In the genomic region with DNA sequence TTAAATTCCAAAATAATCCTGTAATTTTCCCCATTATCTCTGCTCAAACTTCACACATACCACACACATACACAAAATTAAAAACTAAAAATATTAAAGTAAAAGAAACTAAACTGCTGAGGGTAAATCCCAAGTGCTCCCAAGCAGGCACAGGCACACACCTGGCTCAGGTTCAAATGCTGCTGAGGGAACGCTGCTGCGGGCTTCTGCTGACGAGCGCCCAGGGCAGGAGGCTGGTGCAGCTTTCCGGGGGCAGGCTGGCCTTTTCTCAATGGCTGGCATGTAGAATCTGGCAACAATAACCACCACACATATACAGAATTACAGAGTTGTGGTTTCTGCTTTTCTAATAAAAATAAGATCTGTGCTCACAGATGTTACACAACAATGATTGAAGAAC, we compare ENCODE assay signal across 26 mouse cellular contexts. TPM values are rescaled to one million over a fixed set of nuclear protein-coding genes. Genes with fewer than 3 reads are reported as not detected.
A peak's percentile ranks its signal among the peaks of the same experiment; 100 is the strongest.
DNase-seq lines count a peak whose midpoint lies in the region; ATAC-seq lines count a peak whose summit lies in the region.
"Had no signal": no experiment of that assay in that cellular context is flagged by ENCODE, and none has a peak within 500 bp of the region (broad histone marks: within the 10 kb centered on the region; RNA-seq: fewer than 3 reads in every experiment).

No protein-coding gene starts in this region.

- 58% methylated on average over 5 of the region's 5 CpGs for WGBS in embryonic facial prominence, embryonic 15.5 days
- WGBS in embryonic facial prominence, embryonic 10.5 days, result 94% methylated on average over 5 of the region's 5 CpGs

- peaks cover 47% of the 10 kb centered on the region for H3K36me3 ChIP-seq in embryonic facial prominence, embryonic 15.5 days
- H3K36me3 ChIP-seq in embryonic facial prominence, embryonic 10.5 days (replicated peaks), result peaks cover 53% of the 10 kb centered on the region

- peak; percentile 29 for DNase-seq in adrenal gland, postnatal 10 days
- DNase-seq in adrenal gland, postnatal 4 days (ENCODE audit: low spot score in 2 of 2), result no peak
- DNase-seq in cerebellum, postnatal 10 days, result peak; percentile 42 to 60
- no peak for DNase-seq in cerebellum, postnatal 4 days (ENCODE audit: low spot score in 2 of 2)
- DNase-seq in embryonic facial prominence, embryonic 10.5 days (ENCODE audit: low spot score), result no peak
- DNase-seq in brain, adult 2 months (ENCODE audit: low read depth, low spot score), result peak; percentile 47
- DNase-seq: adrenal gland, adult 8-10 months; adrenal gland, postnatal 36 days; gastrocnemius, postnatal 10 days; heart, adult 18-20 months; heart, postnatal 10 days; heart, postnatal 4 days; kidney, adult 18-20 months; kidney, adult 9 months had no signal

- ATAC-seq in embryonic facial prominence, embryonic 15.5 days (ENCODE audit: insufficient number of reproducible peaks, low FRiP score, low TSS enrichment, low read depth), result no peak
- ATAC-seq: activated CD4-positive, CD25-positive, alpha-beta regulatory T cell, adult 4 months; forebrain, embryonic 15.5 days; hindbrain, postnatal 0 days; inflammation-experienced regulatory T-cells, adult 6 months; intestine, embryonic 16.5 days had no signal

- H3K27ac ChIP-seq in embryonic facial prominence, embryonic 15.5 days (replicated peaks), result 0 out of 2 replicates have a peak overlapping the region, but pooled peaks have one; percentile 34
- H3K27ac ChIP-seq in embryonic facial prominence, embryonic 10.5 days (replicated peaks), result no peak overlapping the region
- H3K27ac ChIP-seq: embryonic facial prominence, embryonic 12.5 days; forebrain, embryonic 12.5 days; forebrain, embryonic 15.5 days; heart, embryonic 15.5 days; hindbrain, embryonic 14.5 days; hindbrain, postnatal 0 days had no signal

- H3K9me3 ChIP-seq in embryonic facial prominence, embryonic 15.5 days (replicated peaks), result no peaks in the 10 kb centered on the region
- no peaks in the 10 kb centered on the region for H3K9me3 ChIP-seq in embryonic facial prominence, embryonic 10.5 days
- H3K9me3 ChIP-seq: embryonic facial prominence, embryonic 12.5 days; forebrain, embryonic 12.5 days; forebrain, embryonic 15.5 days; heart, embryonic 12.5 days; heart, embryonic 15.5 days had no signal

- no peak overlapping the region for H3K4me2 ChIP-seq in embryonic facial prominence, embryonic 15.5 days (replicated peaks)
- H3K4me2 ChIP-seq: embryonic facial prominence, embryonic 12.5 days; forebrain, embryonic 12.5 days; forebrain, embryonic 15.5 days; heart, embryonic 12.5 days; heart, embryonic 15.5 days; hindbrain, embryonic 14.5 days had no signal

- H3K27me3 ChIP-seq in embryonic facial prominence, embryonic 15.5 days, result no peaks in the 10 kb centered on the region
- H3K27me3 ChIP-seq in embryonic facial prominence, embryonic 10.5 days (replicated peaks; ENCODE audit: low read depth, poor library complexity, severe bottlenecking), result no peaks in the 10 kb centered on the region
- H3K27me3 ChIP-seq: embryonic facial prominence, embryonic 12.5 days; forebrain, embryonic 12.5 days; forebrain, embryonic 15.5 days; heart, embryonic 12.5 days; heart, embryonic 15.5 days had no signal

- H3K4me3 ChIP-seq in embryonic facial prominence, embryonic 15.5 days (replicated peaks), result no peak overlapping the region
- no peak overlapping the region for H3K4me3 ChIP-seq in embryonic facial prominence, embryonic 10.5 days
- H3K4me3 ChIP-seq: embryonic facial prominence, embryonic 12.5 days; erythroblast, embryonic 14.5 days; forebrain, embryonic 12.5 days; forebrain, embryonic 15.5 days; heart, embryonic 12.5 days; heart, embryonic 15.5 days had no signal

- no peak overlapping the region for H3K9ac ChIP-seq in embryonic facial prominence, embryonic 15.5 days
- H3K9ac ChIP-seq: embryonic facial prominence, embryonic 12.5 days; forebrain, embryonic 12.5 days; forebrain, embryonic 15.5 days; heart, embryonic 12.5 days; heart, embryonic 15.5 days; hindbrain, embryonic 14.5 days had no signal

- H3K4me1 ChIP-seq in embryonic facial prominence, embryonic 15.5 days, result no peaks in the 10 kb centered on the region
- H3K4me1 ChIP-seq in embryonic facial prominence, embryonic 10.5 days, result no peaks in the 10 kb centered on the region
- H3K4me1 ChIP-seq: embryonic facial prominence, embryonic 12.5 days; forebrain, embryonic 12.5 days; forebrain, embryonic 15.5 days; heart, embryonic 12.5 days had no signal

RNA-seq across cellular contexts. Expression of a gene that starts 19.8 kb away (rescaled TPM):
- total RNA-seq in adrenal gland, postnatal 10 days (2021), result 1 to 10 TPM; 3.8 TPM
- total RNA-seq in adrenal gland, postnatal 4 days (2021), result 1 to 10 TPM; 5.2 to 5.3 TPM
- polyA plus RNA-seq in embryonic facial prominence, embryonic 15.5 days (2015; fragmentation: Nextera tagmentation; extraction: Ambion mirVana), result 0.62 and 0.67 TPM in 2 replicates
- 0.60 and 0.82 TPM in 2 replicates for polyA plus RNA-seq in embryonic facial prominence, embryonic 10.5 days (2016; fragmentation: Nextera tagmentation; extraction: Ambion mirVana)
- polyA plus RNA-seq: erythroblast, embryonic 14.5 days had no signal

Comparison
In these comparisons a context has a peak if more than half of its experiments do, and no peak if none do; other contexts are left out.
1. DNase-seq: peak in adrenal gland, postnatal 10 days (single experiment), cerebellum, postnatal 10 days (2 of 2) and brain, adult 2 months (single experiment); none in adrenal gland, postnatal 4 days (0 of 2), cerebellum, postnatal 4 days (0 of 2) and embryonic facial prominence, embryonic 10.5 days (single experiment).